Mouse (Mus musculus) kidney, adult 2 months (tissue): ENCODE measurements around the gene Txndc5.

Experiments
- CTCF ChIP-seq: fragments of 200-500 bp; conservative IDR thresholded peaks from 2 replicates; pipeline ENCODE4 v1.5.1; 2011; ENCODE audit warnings: low read depth, mild to moderate bottlenecking, control low read depth, low read length, moderate library complexity, mixed read lengths; ENCODE audit not compliant: insufficient read depth, insufficient read length
- POLR2A ChIP-seq: fragments of 200-500 bp; IDR thresholded peaks from one replicate; pipeline ENCODE4 v1.6.1; 2011; ENCODE audit warnings: low read depth, low read length, control low read depth

DNA sequence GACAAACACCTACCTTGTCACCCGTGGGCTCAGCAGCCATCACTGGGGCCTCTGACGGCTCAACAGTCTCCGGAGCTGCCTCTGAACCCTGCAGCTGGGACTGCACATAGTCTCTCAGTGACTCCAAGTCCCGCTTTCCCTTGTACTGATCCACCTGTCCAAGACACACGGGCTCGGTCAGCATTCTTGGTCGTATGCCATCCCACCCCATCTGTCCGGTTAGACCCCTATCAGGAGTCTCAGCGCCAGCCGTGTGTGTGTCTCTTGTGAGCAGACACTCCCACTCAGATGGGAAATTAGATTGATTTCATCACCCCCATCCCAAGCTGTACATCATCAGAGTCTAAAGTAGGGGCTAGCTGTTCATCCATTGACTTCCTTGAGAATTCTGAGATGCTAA is 21.7 kb downstream of the Txndc5 start:
- no peak for TF ChIP-seq POLR2A
- no peak for TF ChIP-seq CTCF
